Mouse (Mus musculus) embryo, embryonic 10 days (tissue): ENCODE results near the gene Itgal.
"Not testable (repeated sequence)": the region's sequence is repeated elsewhere in the genome, so short reads cannot be mapped to it uniquely, and the experiment has no call there.

Experiments used
- DNase-seq: peaks from one replicate; pipeline ENCODE4 v3.0.0-alpha.2; 2015; ENCODE audit warnings: low spot score

The Itgal gene

DNA sequence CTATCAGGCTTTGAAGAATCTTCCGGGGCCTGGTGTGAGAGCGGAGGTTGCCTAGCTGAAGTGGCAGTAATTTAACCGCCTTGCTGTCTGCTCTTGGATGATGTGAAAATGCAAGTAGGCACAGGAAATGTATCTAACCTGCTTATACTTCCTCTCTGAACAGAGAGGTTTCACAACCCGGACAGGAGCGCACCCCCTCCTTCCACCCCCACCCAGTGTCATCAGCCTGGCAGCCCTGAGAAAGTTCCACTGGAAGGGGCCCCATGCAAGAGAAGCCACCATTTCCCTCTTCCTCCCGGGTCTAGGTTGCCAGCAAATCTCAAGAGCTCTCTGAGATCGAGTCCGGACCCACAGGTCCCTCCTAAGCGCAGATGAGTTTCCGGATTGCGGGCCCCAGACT is at the start of gene Itgal:
Gene Itgal, plus strand, starts transcription at position 163 of the 400 bp plus-strand sequence.
- DNase-seq: no peak

DNA sequence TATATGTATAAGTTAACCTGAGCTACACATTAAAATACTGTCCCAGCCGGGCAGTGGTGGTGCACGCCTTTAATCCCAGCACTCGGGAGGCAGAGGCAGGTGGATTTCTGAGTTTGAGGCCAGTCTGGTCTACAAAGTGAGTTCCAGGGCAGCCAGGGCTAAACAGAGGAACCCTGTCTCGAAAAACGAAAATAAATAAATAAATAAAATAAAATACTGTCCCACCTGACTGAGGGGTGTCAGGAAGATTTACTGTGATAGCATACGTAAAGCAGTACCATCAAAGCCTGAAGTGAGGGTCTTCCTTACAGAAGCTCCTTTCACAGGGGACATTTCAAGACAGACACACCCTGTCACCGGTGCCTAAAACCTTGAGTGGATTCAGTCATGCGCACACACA is 45.5 kb upstream of the Itgal start:
- not testable (repeated sequence) for DNase-seq

- DNase-seq: peak; percentile 52
Measured at GRCm38 (mm10) chr7:127252414-127252813, 43.6 kb upstream of the Itgal start.

DNA sequence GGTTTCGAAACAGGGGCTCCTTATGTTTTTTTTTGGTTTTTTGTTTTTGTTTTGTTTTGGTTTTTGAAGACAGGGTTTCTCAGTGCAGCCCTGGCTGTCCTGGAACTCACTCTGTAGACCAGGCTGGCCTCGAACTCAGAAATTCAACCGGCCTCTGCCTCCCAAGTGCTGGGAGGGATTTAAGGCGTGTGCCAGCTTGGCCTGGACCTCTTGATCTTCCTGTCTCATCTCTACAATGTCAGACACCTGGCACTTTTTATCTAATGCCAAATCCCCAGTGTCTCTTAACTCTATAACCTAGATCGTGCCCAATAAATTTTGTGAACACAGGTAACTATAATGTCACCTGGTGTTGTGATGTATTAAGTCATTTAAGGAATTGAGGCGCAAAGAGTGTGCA is 42.7 kb upstream of the Itgal start:
- DNase-seq: no peak

DNA sequence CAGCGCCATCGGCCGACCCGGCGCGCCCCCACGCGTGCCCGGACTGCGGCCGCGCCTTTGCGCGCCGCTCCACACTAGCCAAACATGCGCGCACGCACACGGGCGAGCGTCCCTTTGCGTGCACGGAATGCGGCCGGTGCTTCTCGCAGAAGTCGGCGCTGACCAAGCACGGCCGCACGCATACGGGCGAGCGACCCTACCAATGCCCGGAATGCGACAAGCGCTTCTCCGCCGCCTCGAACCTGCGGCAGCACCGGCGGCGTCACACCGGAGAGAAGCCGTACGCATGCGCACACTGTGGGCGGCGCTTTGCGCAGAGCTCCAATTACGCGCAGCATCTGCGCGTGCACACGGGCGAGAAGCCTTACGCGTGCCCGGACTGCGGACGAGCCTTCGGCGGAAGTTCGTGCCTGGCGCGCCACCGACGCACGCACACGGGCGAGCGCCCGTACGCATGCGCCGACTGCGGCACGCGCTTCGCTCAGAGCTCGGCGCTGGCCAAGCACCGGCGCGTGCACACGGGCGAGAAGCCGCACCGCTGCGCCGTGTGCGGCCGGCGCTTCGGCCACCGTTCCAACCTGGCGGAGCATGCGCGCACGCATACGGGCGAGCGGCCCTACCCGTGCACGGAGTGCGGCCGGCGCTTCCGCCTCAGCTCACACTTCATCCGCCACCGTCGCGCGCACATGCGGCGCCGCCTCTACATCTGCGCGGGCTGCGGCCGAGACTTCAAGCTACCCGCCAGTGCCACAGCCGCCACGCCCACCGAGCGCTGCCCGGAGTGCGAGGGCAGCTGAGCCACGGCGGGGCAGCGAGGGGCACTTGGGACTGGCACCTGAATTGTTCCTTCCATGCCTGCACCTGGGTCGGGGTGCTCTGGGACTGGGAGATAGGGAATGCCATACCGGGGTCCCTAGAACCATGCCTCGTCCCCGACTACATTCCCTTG is 42.0 kb upstream of the Itgal start:
- peak; percentile 99 for DNase-seq

DNA sequence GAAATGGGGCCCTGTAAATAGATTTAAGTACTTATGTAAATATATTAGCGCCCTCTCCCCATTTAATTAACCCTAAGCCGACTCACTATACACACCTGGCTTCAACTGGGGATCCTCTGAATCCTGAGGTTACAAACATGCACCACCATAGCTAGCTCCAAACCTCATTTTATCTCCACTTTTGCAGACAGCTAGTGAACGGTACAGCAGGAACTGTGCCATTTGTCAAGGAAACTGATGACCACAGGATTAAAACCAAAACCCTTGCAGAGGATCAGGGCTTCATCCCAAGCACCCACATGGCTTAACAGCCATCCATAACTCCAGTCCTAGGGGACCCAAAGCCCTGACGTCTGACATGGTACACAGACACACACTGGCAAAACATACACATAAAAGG is 41.1 kb upstream of the Itgal start:
- no peak for DNase-seq

DNA sequence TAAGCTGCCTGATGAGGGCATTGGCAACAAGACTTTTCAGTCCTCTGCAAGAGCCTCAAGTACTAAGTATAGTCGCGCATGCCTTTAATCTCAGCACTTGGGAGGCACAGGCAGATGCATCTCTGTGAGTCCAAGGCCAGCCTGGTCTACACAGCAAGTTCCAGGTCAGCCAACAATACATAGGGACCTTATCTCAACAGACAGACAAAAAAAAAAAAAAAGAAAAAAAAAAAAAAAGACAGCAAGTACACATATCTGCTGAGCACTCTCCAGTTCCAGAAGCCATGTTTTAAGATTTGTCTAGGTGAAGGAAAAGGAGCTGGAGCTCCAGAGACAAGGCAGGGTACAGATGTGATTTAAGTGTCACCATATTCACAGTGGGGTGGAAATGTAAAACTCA is 40.1 kb upstream of the Itgal start:
- no peak for DNase-seq

GRCm38 (mm10) chr7:127256518-127256917 is 39.5 kb upstream of the Itgal start:
- no peak for DNase-seq

DNA sequence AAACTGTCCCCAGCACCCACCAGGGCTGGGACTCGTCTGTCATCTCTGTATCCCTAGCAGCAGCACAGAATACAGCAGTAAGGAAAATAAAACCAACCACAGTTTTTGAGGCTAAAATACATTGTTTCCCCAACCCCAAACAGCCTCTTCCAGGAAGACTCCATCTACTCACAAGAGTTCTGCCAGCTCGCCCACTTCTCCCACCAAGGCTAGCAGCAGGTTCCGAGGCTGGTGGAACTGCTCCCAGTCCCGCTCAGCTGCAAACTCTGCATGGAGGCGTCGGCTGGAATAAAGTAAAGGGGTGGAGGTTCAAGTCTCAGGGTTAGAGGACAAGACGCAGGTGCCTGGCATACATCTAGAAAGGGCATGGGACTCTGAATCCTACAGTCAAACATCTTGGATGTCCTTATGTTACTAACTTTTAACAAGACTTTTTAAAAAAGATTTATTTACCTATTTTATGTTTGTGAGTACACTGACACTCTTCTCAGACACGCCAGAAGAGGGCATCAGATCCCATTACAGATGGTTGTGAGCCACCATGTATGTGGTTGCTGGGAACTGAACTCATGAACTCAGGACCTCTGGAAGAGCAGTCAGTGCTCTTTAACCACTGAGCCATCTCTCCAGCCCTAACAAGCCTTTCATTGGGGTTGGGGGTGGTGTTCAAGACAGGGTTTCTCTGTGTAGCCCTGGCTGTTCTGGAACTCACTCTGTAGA is 36.7 kb upstream of the Itgal start:
- DNase-seq: no peak

DNA sequence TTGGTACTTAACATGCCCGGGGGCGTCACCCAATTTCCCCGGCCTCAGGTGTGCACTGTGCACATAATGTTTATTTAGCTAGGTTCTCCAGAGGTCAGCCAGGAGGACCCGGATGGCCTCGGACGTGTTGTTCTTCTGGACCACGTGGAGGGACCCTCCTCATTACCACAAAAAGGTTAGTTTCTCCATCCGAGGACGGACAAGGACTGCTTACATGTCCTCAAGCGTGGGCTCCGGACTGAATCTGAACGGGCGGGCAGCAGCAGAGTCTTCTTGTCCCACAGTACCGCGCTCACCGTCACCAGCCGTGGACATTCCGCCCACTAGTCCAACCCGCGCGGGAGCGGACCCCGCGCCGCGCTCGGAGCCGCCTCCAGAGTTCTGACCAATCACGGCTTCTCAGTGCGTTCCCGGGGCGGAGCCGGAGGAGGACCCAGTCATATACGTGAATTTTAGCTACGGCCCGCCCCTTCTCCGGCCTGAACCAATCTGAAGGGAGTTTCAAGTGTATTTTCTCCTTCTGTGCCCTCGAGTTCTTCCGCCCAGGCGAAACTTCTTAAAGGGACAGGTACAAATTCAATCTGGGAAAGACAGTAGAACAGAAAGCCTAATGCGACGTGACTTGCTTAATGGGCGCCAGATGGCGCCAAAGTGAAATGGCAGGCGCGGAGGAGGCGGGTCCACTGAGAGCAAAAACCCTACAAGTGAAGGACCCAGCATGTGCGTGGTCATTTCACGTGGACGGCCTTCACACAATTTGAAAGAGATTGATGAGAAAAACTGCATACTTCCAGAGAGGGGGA is 35.5 kb upstream of the Itgal start, which contains the start of gene Dctpp1:
Gene Dctpp1, minus strand, starts transcription at position 401 of the 803 bp plus-strand sequence.
- peak; percentile 98 for DNase-seq

DNA sequence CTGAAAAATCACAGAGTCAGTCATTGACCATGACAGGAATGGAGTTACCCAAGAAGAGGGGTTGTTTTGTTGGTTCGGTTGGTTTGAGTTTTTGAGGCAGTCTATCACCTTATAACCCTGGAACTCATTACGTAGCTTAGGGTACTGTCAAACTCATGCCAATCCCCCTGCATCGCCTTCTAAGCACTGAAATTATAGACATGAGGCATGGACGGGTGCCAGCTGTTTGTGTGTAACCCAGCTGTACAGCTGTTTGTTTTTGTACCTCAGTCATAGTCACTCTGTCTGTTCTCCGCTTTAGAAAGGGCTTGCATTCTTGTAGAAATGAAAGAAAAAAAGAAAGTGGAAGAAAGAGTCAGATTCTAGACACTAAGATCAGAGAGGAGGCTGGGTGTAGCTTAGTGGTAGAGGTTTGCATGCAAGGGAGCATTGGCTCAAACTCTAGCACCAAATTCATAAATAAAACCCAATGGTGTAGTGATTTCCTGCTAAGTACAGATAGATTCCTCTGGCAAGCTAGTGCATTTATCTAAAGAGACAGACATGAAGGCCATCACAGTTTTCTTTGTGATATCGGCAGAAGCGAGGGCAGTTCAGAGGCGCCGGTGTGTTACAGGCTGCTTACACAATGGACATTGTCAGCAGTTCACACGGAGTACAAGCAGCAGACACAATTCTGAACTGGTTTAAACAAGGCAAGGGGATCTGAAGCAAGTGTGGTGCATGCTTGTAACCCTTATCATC is 33.7 kb upstream of the Itgal start:
- DNase-seq: no peak

- no peak for DNase-seq
Measured at GRCm38 (mm10) chr7:127263526-127263925, 32.5 kb upstream of the Itgal start.

DNA sequence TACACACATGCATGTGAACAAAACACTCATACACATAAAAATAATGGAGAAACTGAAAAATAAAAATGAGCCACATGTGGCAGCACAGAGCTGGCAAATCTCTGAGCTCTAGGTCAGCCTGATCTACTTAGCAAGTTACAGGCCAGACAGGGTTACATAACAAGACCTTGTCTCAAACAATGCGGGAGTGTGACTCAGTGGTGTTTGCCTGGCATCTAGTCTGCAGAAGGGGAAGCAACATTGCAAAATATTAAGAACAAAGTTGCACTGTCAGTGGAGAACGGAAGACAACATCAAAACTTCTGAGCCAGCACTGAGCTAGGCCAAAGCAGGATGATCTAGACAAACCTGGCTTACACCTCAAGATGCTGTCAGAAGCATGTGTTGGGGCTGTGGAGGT is 25.8 kb upstream of the Itgal start:
- DNase-seq: no peak

DNA sequence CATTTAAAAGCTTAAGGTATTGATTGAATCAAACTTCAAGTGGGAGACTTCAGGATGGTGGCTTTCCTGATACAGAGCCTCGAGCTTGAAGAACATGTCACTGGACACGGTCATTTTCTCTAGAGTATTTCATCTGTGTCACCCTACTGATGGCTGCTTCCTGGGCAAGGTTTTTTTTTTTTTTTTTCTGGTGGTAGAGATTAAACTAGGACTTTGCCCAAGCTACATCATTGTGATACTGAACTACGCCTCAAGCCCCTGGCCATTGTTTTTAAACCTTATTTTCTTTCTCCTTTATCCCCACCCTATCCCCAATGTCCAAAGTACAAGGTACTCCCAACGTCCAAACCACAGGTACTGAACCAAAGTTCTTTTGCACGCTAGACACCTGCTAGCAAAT is 25.4 kb upstream of the Itgal start:
- no peak for DNase-seq

- no peak for DNase-seq
Measured at GRCm38 (mm10) chr7:127271093-127271492, 25.0 kb upstream of the Itgal start.

GRCm38 (mm10) chr7:127272566-127272965 is 23.5 kb upstream of the Itgal start:
- no peak for DNase-seq

GRCm38 (mm10) chr7:127273118-127273923 is 22.7 kb upstream of the Itgal start:
- DNase-seq: peak; percentile 38

GRCm38 (mm10) chr7:127273925-127274789 is 21.9 kb upstream of the Itgal start, which contains the start of gene Sephs2:
TSS of gene Sephs2 (minus strand) at chr7:127274055.
- peak; percentile 95 for DNase-seq

DNA sequence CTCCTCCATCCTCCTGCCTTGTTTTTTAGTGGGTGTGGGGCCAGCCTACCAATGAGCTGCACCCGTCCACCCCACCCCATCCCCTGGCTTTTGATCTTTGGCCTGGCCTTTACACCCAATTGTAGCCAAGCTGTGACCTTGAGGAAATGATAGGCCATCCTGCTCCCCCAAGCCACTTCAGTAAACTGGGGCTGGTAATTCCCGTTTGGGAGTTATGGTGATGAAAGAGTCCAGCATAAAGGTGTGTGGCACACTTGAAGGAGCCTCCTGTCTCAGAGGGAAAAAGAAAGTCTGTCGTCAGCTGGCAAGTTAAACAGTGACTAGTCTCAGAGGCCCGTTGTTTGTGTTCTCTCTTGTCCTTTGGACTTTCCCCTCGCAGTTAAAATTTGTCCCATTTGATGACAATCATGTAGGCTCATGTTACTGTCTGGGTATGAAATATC is 19.5 kb upstream of the Itgal start:
- no peak for DNase-seq
